16 mouse cellular contexts compared by ENCODE assay signal in the genomic region with DNA sequence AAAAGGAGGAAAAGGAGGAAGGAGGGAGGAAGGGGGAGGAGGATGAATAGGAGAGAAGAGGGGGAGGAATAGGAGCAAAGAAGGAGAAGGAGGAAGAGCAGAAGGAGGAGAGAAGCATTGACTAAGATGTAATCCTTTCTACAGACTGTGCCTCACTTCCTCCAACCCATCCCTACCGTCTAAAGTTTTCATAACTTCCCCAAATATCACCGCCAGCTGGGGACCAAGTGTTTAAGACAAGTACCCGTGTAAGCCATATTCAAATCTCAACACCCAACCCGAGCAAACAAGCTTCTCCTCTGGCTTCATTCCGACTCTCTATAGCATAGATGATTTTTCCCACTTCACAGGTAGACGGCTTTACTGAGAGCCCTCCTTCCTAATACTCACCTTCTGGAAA.
DNase-seq lines count a peak whose midpoint lies in the region; ATAC-seq lines count a peak whose summit lies in the region.
"Had no signal": no experiment of that assay in that cellular context is flagged by ENCODE, and none has a peak within 500 bp of the region (broad histone marks: within the 10 kb centered on the region; RNA-seq: fewer than 3 reads in every experiment).

No protein-coding gene starts in this region.

- H3K4me3 ChIP-seq in heart, embryonic 16.5 days (ENCODE audit: low read length), result no peak overlapping the region
- no peak overlapping the region for H3K4me3 ChIP-seq in macrophage (ENCODE audit: inconsistent target)
- H3K4me3 ChIP-seq: heart, embryonic 12.5 days; hindbrain, embryonic 12.5 days had no signal

- no peaks in the 10 kb centered on the region for H3K27me3 ChIP-seq in heart, embryonic 16.5 days (ENCODE audit: control insufficient read depth, insufficient read depth, low read length)
- H3K27me3 ChIP-seq: heart, embryonic 12.5 days; hindbrain, embryonic 12.5 days had no signal

- no peaks in the 10 kb centered on the region for H3K79me2 ChIP-seq in macrophage (ENCODE audit: inconsistent target)

- ATAC-seq in heart, embryonic 16.5 days (replicated peaks; ENCODE audit: extremely low read depth, insufficient read depth, low FRiP score), result no peak
- ATAC-seq: intestine, postnatal 0 days had no signal

- no peaks in the 10 kb centered on the region for H3K9me3 ChIP-seq in heart, embryonic 16.5 days (replicated peaks; ENCODE audit: control insufficient read depth, low read length)
- H3K9me3 ChIP-seq: G1E; heart, embryonic 12.5 days; hindbrain, embryonic 12.5 days had no signal

- no peak overlapping the region for H3K4me2 ChIP-seq in heart, embryonic 16.5 days (ENCODE audit: low read depth, low read length)
- H3K4me2 ChIP-seq: heart, embryonic 12.5 days; hindbrain, embryonic 12.5 days had no signal

- WGBS in heart, embryonic 16.5 days, result 79% methylated on average over 6 of the region's 6 CpGs
- 9% methylated on average over 6 of the region's 6 CpGs for WGBS in macrophage (ENCODE audit: missing documents)

- peaks cover 12% of the 10 kb centered on the region; the same call in 1 of the 2 replicates for H3K4me1 ChIP-seq in heart, embryonic 16.5 days (ENCODE audit: control insufficient read depth, insufficient read depth, low read length)

- H3K36me3 ChIP-seq in heart, embryonic 16.5 days (ENCODE audit: control insufficient read depth, insufficient read depth), result no peaks in the 10 kb centered on the region
- no peaks in the 10 kb centered on the region for H3K36me3 ChIP-seq in macrophage (ENCODE audit: inconsistent target)
- H3K36me3 ChIP-seq: G1E; heart, embryonic 12.5 days; hindbrain, embryonic 12.5 days had no signal

- no peak overlapping the region for H3K9ac ChIP-seq in heart, embryonic 16.5 days (ENCODE audit: low read length)
- H3K9ac ChIP-seq: heart, embryonic 12.5 days; hindbrain, embryonic 12.5 days had no signal

- intact Hi-C loops in heart, postnatal 36 days (cut with DNase I), result no loop called here

- DNase-seq in heart, postnatal 36 days, result no peak
- peak; percentile 27 for DNase-seq in thymus, postnatal 25 days
- DNase-seq in thymus, postnatal 4 days, result no peak
- no peak for DNase-seq in embryo, embryonic 9.5 days (ENCODE audit: extremely low spot score)
- no peak for DNase-seq in cerebellum, adult 9-11 months
- no peak for DNase-seq in retina, embryonic 14.5 days (ENCODE audit: low spot score)
- DNase-seq: adrenal gland, postnatal 36 days; gastrocnemius, postnatal 14 days; kidney, postnatal 25 days; right cerebral cortex, adult 18-20 months had no signal

- 0 out of 2 replicates have a peak overlapping the region, but pooled peaks have one; percentile 7 for H3K27ac ChIP-seq in heart, embryonic 16.5 days (ENCODE audit: low read length)
- peak overlapping the region; percentile 78 for H3K27ac ChIP-seq in macrophage
- H3K27ac ChIP-seq: hindbrain, embryonic 12.5 days had no signal
